Mouse (Mus musculus): ENCODE results near the gene Cyba.

DNA sequence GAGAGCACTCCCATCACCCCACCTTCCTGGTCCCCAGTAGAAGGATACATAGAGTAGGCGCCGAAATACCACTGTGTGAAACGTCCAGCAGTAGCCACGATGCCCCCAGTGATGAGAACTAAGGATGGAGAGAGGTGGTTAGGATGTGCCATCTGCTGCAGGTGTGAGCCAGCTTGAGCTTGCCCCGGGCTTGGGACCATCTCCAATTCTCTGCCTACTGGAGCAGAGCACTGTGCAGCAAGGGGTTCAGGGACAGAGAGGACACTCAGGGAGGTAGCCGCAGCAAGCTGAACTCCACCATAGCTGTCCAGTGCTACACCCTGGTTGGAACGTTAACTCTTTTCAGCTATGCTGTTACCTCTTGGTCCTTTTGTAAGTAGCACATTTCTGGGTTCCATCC is 5.1 kb downstream of the Cyba start:
- TF ChIP-seq CTCF (IDR thresholded peaks at IDR 0.05; ENCODE audit: low read depth, low read length) = no peak
- TF ChIP-seq POLR2A (IDR thresholded peaks at IDR 0.05; ENCODE audit: extremely low read depth, insufficient read depth, low read length) = no peak
